Mouse (Mus musculus): ENCODE measurements at regions not wholly inside any gene's neighbourhood (a gene's known extent, or its start where the extent isn't known, plus 50 kb on each side); places are given as distances from the start of the nearest gene placed in this dataset. TPM values are rescaled to one million over a fixed set of nuclear protein-coding genes. Genes with fewer than 3 reads are reported as not detected.

GRCm38 (mm10) chrX:166886417-166886816 lies 300.9 kb upstream of the Egfl6 start:
- Histone ChIP-seq H3K4me2 (replicated peaks; ENCODE audit: low read depth, low read length, severe bottlenecking) (no peak overlapping the region), H3K36me3 (ENCODE audit: control insufficient read depth, insufficient read depth, low read length) (no peaks in the 10 kb centered on the region), H3K4me3 (replicated peaks; ENCODE audit: low read length) (no peak overlapping the region), H3K27me3 (ENCODE audit: control insufficient read depth, insufficient read depth, low read length) (no peaks in the 10 kb centered on the region), H3K4me1 (ENCODE audit: control insufficient read depth, insufficient read depth, low read length) (no peaks in the 10 kb centered on the region), H3K9ac (ENCODE audit: low read depth, low read length, severe bottlenecking) (no peak overlapping the region), H3K27ac (replicated peaks; ENCODE audit: low read depth, low read length) (no peak overlapping the region), H3K9me3 (ENCODE audit: control insufficient read depth, low read length) (no peaks in the 10 kb centered on the region)
- no peak for TF ChIP-seq POLR2A (IDR thresholded peaks at IDR 0.05; ENCODE audit: borderline replicate concordance, extremely low read depth, insufficient read depth, insufficient read length)
- ATAC-seq (ENCODE audit: low FRiP score, low read depth): no peak
- no peak for DNase-seq (ENCODE audit: low spot score)

GRCm38 (mm10) chrX:166869515-166869914 lies 284.0 kb upstream of the Egfl6 start:
- no peaks in the 10 kb centered on the region for H3K4me1 ChIP-seq (ENCODE audit: control insufficient read depth, insufficient read depth, low read length)
- no peaks in the 10 kb centered on the region for H3K27me3 ChIP-seq (ENCODE audit: control insufficient read depth, insufficient read depth, low read length)
- H3K4me2 ChIP-seq (replicated peaks; ENCODE audit: low read depth, low read length, severe bottlenecking): no peak overlapping the region
- H3K4me3 ChIP-seq (replicated peaks; ENCODE audit: low read length): no peak overlapping the region
- H3K9ac ChIP-seq (ENCODE audit: low read depth, low read length, severe bottlenecking): no peak overlapping the region
- TF ChIP-seq POLR2A (IDR thresholded peaks at IDR 0.05; ENCODE audit: borderline replicate concordance, extremely low read depth, insufficient read depth, insufficient read length): no peak
- WGBS: 80% methylated on average over 5 of the region's 5 CpGs
- H3K27ac ChIP-seq (replicated peaks; ENCODE audit: low read depth, low read length): no peak overlapping the region
- no peak for ATAC-seq (ENCODE audit: low FRiP score, low read depth)
- DNase-seq (ENCODE audit: low spot score): no peak
- H3K36me3 ChIP-seq (ENCODE audit: control insufficient read depth, insufficient read depth, low read length): no peaks in the 10 kb centered on the region
- H3K9me3 ChIP-seq (ENCODE audit: control insufficient read depth, low read length): no peaks in the 10 kb centered on the region

GRCm38 (mm10) chrX:166867692-166868091 lies 282.2 kb upstream of the Egfl6 start:
- Histone ChIP-seq H3K9me3 (ENCODE audit: control insufficient read depth, low read length) (no peaks in the 10 kb centered on the region), H3K27me3 (ENCODE audit: control insufficient read depth, insufficient read depth, low read length) (no peaks in the 10 kb centered on the region), H3K4me2 (replicated peaks; ENCODE audit: low read depth, low read length, severe bottlenecking) (no peak overlapping the region), H3K27ac (replicated peaks; ENCODE audit: low read depth, low read length) (no peak overlapping the region), H3K4me1 (ENCODE audit: control insufficient read depth, insufficient read depth, low read length) (no peaks in the 10 kb centered on the region), H3K4me3 (replicated peaks; ENCODE audit: low read length) (no peak overlapping the region), H3K9ac (ENCODE audit: low read depth, low read length, severe bottlenecking) (no peak overlapping the region), H3K36me3 (ENCODE audit: control insufficient read depth, insufficient read depth, low read length) (no peaks in the 10 kb centered on the region)
- ATAC-seq (ENCODE audit: low FRiP score, low read depth) (no peak), DNase-seq (ENCODE audit: low spot score) (no peak)
- no peak for TF ChIP-seq POLR2A (IDR thresholded peaks at IDR 0.05; ENCODE audit: borderline replicate concordance, extremely low read depth, insufficient read depth, insufficient read length)
- WGBS: 72% methylated on average over 2 of the region's 2 CpGs

Small RNAs in the stretch of these regions (microRNA-seq; reads per million reads assigned to microRNA genes)
- gene Gm22368 (not detected), gene Gm44376 (not detected)

Measured in limb, embryonic 14.5 days (tissue).